Mouse (Mus musculus): ENCODE data around the gene Serpinb2. TPM values are rescaled to one million over a fixed set of nuclear protein-coding genes. Genes with fewer than 3 reads are reported as not detected.

Gene Serpinb2
- 0.60 and 0.76 TPM in 2 replicates for polyA plus RNA-seq (2015; fragmentation: Nextera tagmentation; extraction: Ambion mirVana)

- 67% methylated on average over 5 of the region's 5 CpGs for WGBS
- TF ChIP-seq EP300 (IDR thresholded peaks at IDR 0.05): no peak
- ATAC-seq: no peak
- H3K27ac ChIP-seq (ENCODE audit: low read length): no peak within 1 kb of the TSS
- H3K4me1 ChIP-seq (ENCODE audit: insufficient read depth, low read depth, low read length): no peaks in the 10 kb centered on the region
- no peaks in the 10 kb centered on the region for H3K36me3 ChIP-seq (ENCODE audit: insufficient read depth, low read length)
- H3K27me3 ChIP-seq (replicated peaks; ENCODE audit: insufficient read depth, low read length): no peaks in the 10 kb centered on the region
- H3K9me3 ChIP-seq (ENCODE audit: low read length): no peaks in the 10 kb centered on the region
- no peak within 1 kb of the TSS for H3K9ac ChIP-seq (replicated peaks; ENCODE audit: low read depth)
- no peak within 1 kb of the TSS for H3K4me3 ChIP-seq (ENCODE audit: low read depth, low read length)
- no peak for DNase-seq (ENCODE audit: low spot score)
- no peak within 1 kb of the TSS for H3K4me2 ChIP-seq (replicated peaks; ENCODE audit: low read depth, low read length)
These were observed at the start of gene Serpinb2 for GRCm38 (mm10) chr1:107511252-107511651. Gene Serpinb2 (plus strand): TSS chr1:107511423.

GRCm38 (mm10) chr1:107479909-107480308, 31.3 kb upstream of the Serpinb2 start:
- Histone ChIP-seq H3K4me2 (replicated peaks; ENCODE audit: low read depth, low read length) (no peak overlapping the region), H3K4me1 (ENCODE audit: insufficient read depth, low read depth, low read length) (no peaks in the 10 kb centered on the region), H3K9ac (replicated peaks; ENCODE audit: low read depth) (no peak overlapping the region), H3K27ac (ENCODE audit: low read length) (no peak overlapping the region), H3K4me3 (ENCODE audit: low read depth, low read length) (no peak overlapping the region), H3K27me3 (replicated peaks; ENCODE audit: insufficient read depth, low read length) (no peaks in the 10 kb centered on the region), H3K36me3 (ENCODE audit: insufficient read depth, low read length) (no peaks in the 10 kb centered on the region), H3K9me3 (ENCODE audit: low read length) (no peaks in the 10 kb centered on the region)
- no peak for TF ChIP-seq EP300 (IDR thresholded peaks at IDR 0.05)
- TF ChIP-seq CTCF (IDR thresholded peaks at IDR 0.05): no peak
- no peak for DNase-seq (ENCODE audit: low spot score)
- no peak for ATAC-seq

- Histone ChIP-seq H3K27me3 (replicated peaks; ENCODE audit: insufficient read depth, low read length) (no peaks in the 10 kb centered on the region), H3K27ac (ENCODE audit: low read length) (no peak overlapping the region), H3K4me2 (replicated peaks; ENCODE audit: low read depth, low read length) (no peak overlapping the region), H3K9me3 (ENCODE audit: low read length) (no peaks in the 10 kb centered on the region), H3K9ac (replicated peaks; ENCODE audit: low read depth) (no peak overlapping the region), H3K4me3 (ENCODE audit: low read depth, low read length) (no peak overlapping the region), H3K4me1 (ENCODE audit: insufficient read depth, low read depth, low read length) (no peaks in the 10 kb centered on the region), H3K36me3 (ENCODE audit: insufficient read depth, low read length) (no peaks in the 10 kb centered on the region)
- DNase-seq (ENCODE audit: low spot score) (peak; percentile 69), ATAC-seq (peak; percentile 55; the same call in 1 of the 2 replicates)
- 12% methylated on average over 11 of the region's 11 CpGs for WGBS
- TF ChIP-seq CTCF (IDR thresholded peaks at IDR 0.05) (peak; percentile 84), EP300 (IDR thresholded peaks at IDR 0.05) (no peak)
These were observed 29.8 kb upstream of the Serpinb2 start for GRCm38 (mm10) chr1:107481452-107481851.

- whole genome bisulfite sequencing: 58% methylated on average over 8 of the region's 8 CpGs
- TF ChIP-seq CTCF (IDR thresholded peaks at IDR 0.05) (no peak), EP300 (IDR thresholded peaks at IDR 0.05) (no peak)
- ATAC-seq (no peak), DNase-seq (ENCODE audit: low spot score) (peak; percentile 7)
- no peaks in the 10 kb centered on the region for H3K9me3 ChIP-seq (ENCODE audit: low read length)
- H3K4me1 ChIP-seq (ENCODE audit: insufficient read depth, low read depth, low read length): no peaks in the 10 kb centered on the region
- H3K4me2 ChIP-seq (replicated peaks; ENCODE audit: low read depth, low read length): no peak overlapping the region
- H3K4me3 ChIP-seq (ENCODE audit: low read depth, low read length): no peak overlapping the region
- no peak overlapping the region for H3K9ac ChIP-seq (replicated peaks; ENCODE audit: low read depth)
- no peak overlapping the region for H3K27ac ChIP-seq (ENCODE audit: low read length)
- H3K27me3 ChIP-seq (replicated peaks; ENCODE audit: insufficient read depth, low read length): no peaks in the 10 kb centered on the region
- no peaks in the 10 kb centered on the region for H3K36me3 ChIP-seq (ENCODE audit: insufficient read depth, low read length)
These were observed 21.6 kb upstream of the Serpinb2 start for GRCm38 (mm10) chr1:107489577-107489976.

- TF ChIP-seq EP300 (IDR thresholded peaks at IDR 0.05) (no peak), CTCF (IDR thresholded peaks at IDR 0.05) (no peak)
- no peak overlapping the region for H3K4me2 ChIP-seq (replicated peaks; ENCODE audit: low read depth, low read length)
- ATAC-seq: peak; percentile 40; the same call in 1 of the 2 replicates
- H3K36me3 ChIP-seq (ENCODE audit: insufficient read depth, low read length): no peaks in the 10 kb centered on the region
- H3K4me3 ChIP-seq (ENCODE audit: low read depth, low read length): no peak overlapping the region
- WGBS: 47% methylated on average over 2 of the region's 2 CpGs
- no peaks in the 10 kb centered on the region for H3K9me3 ChIP-seq (ENCODE audit: low read length)
- DNase-seq (ENCODE audit: low spot score): peak; percentile 11
- no peak overlapping the region for H3K27ac ChIP-seq (ENCODE audit: low read length)
- H3K27me3 ChIP-seq (replicated peaks; ENCODE audit: insufficient read depth, low read length): no peaks in the 10 kb centered on the region
- no peaks in the 10 kb centered on the region for H3K4me1 ChIP-seq (ENCODE audit: insufficient read depth, low read depth, low read length)
- H3K9ac ChIP-seq (replicated peaks; ENCODE audit: low read depth): no peak overlapping the region
These were observed 14.4 kb upstream of the Serpinb2 start for GRCm38 (mm10) chr1:107496789-107497188.

- no peak overlapping the region for H3K9ac ChIP-seq (replicated peaks; ENCODE audit: low read depth)
- H3K27ac ChIP-seq (ENCODE audit: low read length): no peak overlapping the region
- ATAC-seq: peak; percentile 65
- H3K27me3 ChIP-seq (replicated peaks; ENCODE audit: insufficient read depth, low read length): no peaks in the 10 kb centered on the region
- H3K4me2 ChIP-seq (replicated peaks; ENCODE audit: low read depth, low read length): no peak overlapping the region
- H3K9me3 ChIP-seq (ENCODE audit: low read length): no peaks in the 10 kb centered on the region
- H3K36me3 ChIP-seq (ENCODE audit: insufficient read depth, low read length): no peaks in the 10 kb centered on the region
- no peak overlapping the region for H3K4me3 ChIP-seq (ENCODE audit: low read depth, low read length)
- no peaks in the 10 kb centered on the region for H3K4me1 ChIP-seq (ENCODE audit: insufficient read depth, low read depth, low read length)
- peak; percentile 70 for DNase-seq (ENCODE audit: low spot score)
- TF ChIP-seq CTCF (IDR thresholded peaks at IDR 0.05) (no peak), EP300 (IDR thresholded peaks at IDR 0.05) (peak; percentile 48)
These were observed 9.2 kb upstream of the Serpinb2 start for GRCm38 (mm10) chr1:107502025-107502424.

GRCm38 (mm10) chr1:107503294-107503693, 7.9 kb upstream of the Serpinb2 start:
- no peak for DNase-seq (ENCODE audit: low spot score)
- Histone ChIP-seq H3K9ac (replicated peaks; ENCODE audit: low read depth) (no peak overlapping the region), H3K27ac (ENCODE audit: low read length) (no peak overlapping the region), H3K9me3 (ENCODE audit: low read length) (no peaks in the 10 kb centered on the region), H3K4me1 (ENCODE audit: insufficient read depth, low read depth, low read length) (no peaks in the 10 kb centered on the region), H3K4me2 (replicated peaks; ENCODE audit: low read depth, low read length) (no peak overlapping the region), H3K27me3 (replicated peaks; ENCODE audit: insufficient read depth, low read length) (no peaks in the 10 kb centered on the region), H3K4me3 (ENCODE audit: low read depth, low read length) (no peak overlapping the region), H3K36me3 (ENCODE audit: insufficient read depth, low read length) (no peaks in the 10 kb centered on the region)
- TF ChIP-seq EP300 (IDR thresholded peaks at IDR 0.05) (no peak), CTCF (IDR thresholded peaks at IDR 0.05) (no peak)
- 58% methylated on average over 3 of the region's 3 CpGs for WGBS
- ATAC-seq: no peak
